Mouse (Mus musculus) hindbrain, embryonic 15.5 days (tissue): ENCODE data around the gene Rbm19. TPM values are rescaled to one million over a fixed set of nuclear protein-coding genes. Genes with fewer than 3 reads are reported as not detected.

Source experiments
- ATAC-seq: fragments of 200-750 bp; cut with Nextera tagmentation; 2 replicates; pipeline ENCODE4 v1.8.0; 2017; ENCODE audit warnings: low read depth, moderate number of reproducible peaks, moderate TSS enrichment; ENCODE audit not compliant: low FRiP score
- H3K27ac ChIP-seq: fragments of 300-500 bp; sonication (generic); replicated peaks from 2 replicates; pipeline ENCODE4 v1.5.1; 2015; ENCODE audit warnings: mild to moderate bottlenecking, inconsistent platforms
- H3K27me3 ChIP-seq: fragments of 300-500 bp; sonication (generic); 2 replicates; pipeline ENCODE4 v1.6.1; 2015; ENCODE audit warnings: control low read depth, inconsistent platforms
- H3K36me3 ChIP-seq: fragments of 300-500 bp; sonication (generic); 2 replicates; pipeline ENCODE4 v1.6.1; 2015; ENCODE audit warnings: control low read depth, inconsistent platforms
- H3K4me1 ChIP-seq: fragments of 300-500 bp; sonication (generic); replicated peaks from 2 replicates; pipeline ENCODE4 v1.6.1; 2015; ENCODE audit warnings: control low read depth, inconsistent platforms
- H3K4me2 ChIP-seq: fragments of 300-500 bp; sonication (generic); 2 replicates; pipeline ENCODE4 v1.6.1; 2015; ENCODE audit warnings: moderate library complexity, mild to moderate bottlenecking, inconsistent platforms
- H3K4me3 ChIP-seq: fragments of 300-500 bp; sonication (generic); 2 replicates; pipeline ENCODE4 v1.5.1; 2015; ENCODE audit warnings: mild to moderate bottlenecking, inconsistent platforms
- H3K9ac ChIP-seq: fragments of 300-500 bp; sonication (generic); 2 replicates; pipeline ENCODE4 v1.6.1; 2015; ENCODE audit warnings: inconsistent platforms
- H3K9me3 ChIP-seq: fragments of 300-500 bp; sonication (generic); 2 replicates; pipeline ENCODE4 v1.6.1; 2016; ENCODE audit warnings: control low read depth, inconsistent platforms
- WGBS: fragments of 180-500 bp; shearing (Covaris S2); methylation state at CpG from one replicate; pipeline ENCODE4 v1.1.7; 2015; 5-methylcytosine and 5-hydroxymethylcytosine counted together
- polyA plus RNA-seq: library from polyadenylated mRNA; unstranded; fragments of >200 nt; fragmentation: Nextera tagmentation; extraction: Ambion mirVana; gene quantifications from 2 replicates; pipeline ENCODE4 v1.2.1, GENCODE M21; 2015

The Rbm19 gene
- polyA plus RNA-seq, 1 experiment from 2014 or later: 19.2 TPM

DNA sequence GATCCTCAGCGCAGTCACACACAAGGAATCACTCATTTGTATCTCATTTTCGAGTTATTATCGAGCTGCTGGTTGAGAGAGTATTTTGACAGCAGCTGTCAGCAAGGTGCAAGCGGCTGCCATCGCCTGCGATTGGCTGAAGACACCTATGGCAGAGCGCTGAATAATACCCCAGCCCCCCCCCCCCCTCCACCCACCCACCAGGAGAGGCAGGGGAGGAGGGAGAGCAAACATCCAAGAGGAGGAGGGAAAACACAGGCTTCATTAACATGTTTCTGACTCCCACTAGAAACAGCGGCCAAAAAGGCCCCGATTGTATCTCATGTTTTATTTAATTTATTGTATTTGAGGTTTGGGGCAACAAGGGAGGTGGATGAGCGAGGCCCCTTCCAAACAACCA is 39.4 kb downstream of the Rbm19 start:
- no peaks in the 10 kb centered on the region for H3K9me3 ChIP-seq
- no peak overlapping the region for H3K4me2 ChIP-seq
- WGBS: 37% methylated on average over 10 of the region's 10 CpGs
- H3K9ac ChIP-seq: no peak overlapping the region
- peaks cover 31% of the 10 kb centered on the region for H3K4me1 ChIP-seq
- no peaks in the 10 kb centered on the region for H3K27me3 ChIP-seq
- no peak for ATAC-seq
- H3K4me3 ChIP-seq: no peak overlapping the region
- peak overlapping the region; percentile 75 for H3K27ac ChIP-seq
- H3K36me3 ChIP-seq: no peaks in the 10 kb centered on the region

DNA sequence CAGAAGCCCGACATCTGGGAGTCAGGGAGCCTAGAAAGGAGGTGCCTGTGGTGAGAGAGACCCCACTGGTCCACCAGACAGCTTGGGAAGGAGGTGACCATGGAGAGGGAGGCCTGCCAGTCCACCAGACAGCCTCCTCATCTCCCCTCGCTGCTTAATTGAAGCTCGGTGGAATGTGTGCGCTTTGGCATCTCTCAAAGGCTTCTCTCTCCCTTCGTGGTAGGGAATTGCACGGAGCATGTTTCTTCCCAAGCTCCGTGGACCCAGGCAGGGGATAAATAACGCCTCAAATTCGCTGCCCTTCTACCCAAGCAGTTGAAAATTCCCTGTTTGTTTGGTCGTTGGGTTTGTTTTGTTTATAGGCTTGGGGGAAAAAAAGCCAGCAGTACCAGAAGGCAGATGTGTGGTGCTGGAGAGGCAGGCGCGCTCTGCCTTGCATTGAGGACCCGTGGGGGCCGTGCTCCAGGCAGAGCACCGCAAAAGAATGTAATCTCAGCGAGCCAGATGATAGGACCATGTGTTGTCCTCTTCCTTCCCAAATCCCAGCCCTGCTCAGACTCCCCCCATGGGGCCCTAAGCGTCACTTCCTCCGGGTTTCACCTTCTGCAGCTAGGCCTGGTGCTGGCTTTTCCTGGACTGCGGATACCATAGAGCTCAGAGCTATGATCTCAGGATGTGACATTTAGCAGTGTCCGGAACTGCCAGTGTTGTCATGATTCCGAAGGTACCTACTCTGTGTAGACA is 40.1 kb downstream of the Rbm19 start:
- Histone ChIP-seq H3K9ac (no peak overlapping the region; the same call in 1 of the 2 replicates), H3K4me1 (peaks cover 31% of the 10 kb centered on the region), H3K36me3 (no peaks in the 10 kb centered on the region), H3K4me3 (no peak overlapping the region), H3K4me2 (no peak overlapping the region), H3K9me3 (no peaks in the 10 kb centered on the region), H3K27me3 (no peaks in the 10 kb centered on the region), H3K27ac (peak overlapping the region; percentile 75)
- ATAC-seq: peak; percentile 36; the same call in 1 of the 2 replicates
- WGBS: 40% methylated on average over 21 of the region's 21 CpGs

DNA sequence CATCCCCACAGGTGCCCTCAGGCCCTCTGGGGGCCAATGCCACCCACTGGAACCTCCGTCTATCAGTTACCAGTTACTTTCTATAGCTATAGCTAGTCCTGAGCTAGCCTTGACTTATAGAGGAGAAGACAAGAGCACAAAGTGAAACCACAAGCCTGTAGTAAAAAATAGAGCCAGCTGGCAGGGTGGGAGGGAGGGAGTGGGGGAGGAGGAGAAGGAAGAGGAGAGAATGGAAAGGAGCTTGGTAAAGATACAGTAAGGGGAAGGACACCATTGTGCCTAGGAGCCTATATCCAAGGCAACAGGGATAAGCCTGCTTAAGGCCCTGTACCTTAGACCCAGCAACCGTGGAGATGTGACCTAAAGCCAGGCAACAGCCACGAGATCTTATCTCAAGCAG is 40.9 kb downstream of the Rbm19 start:
- no peak overlapping the region for H3K4me2 ChIP-seq
- H3K27me3 ChIP-seq: no peaks in the 10 kb centered on the region
- H3K4me3 ChIP-seq: no peak overlapping the region
- H3K27ac ChIP-seq: peak overlapping the region; percentile 75
- peaks cover 31% of the 10 kb centered on the region for H3K4me1 ChIP-seq
- H3K9ac ChIP-seq: no peak overlapping the region
- H3K9me3 ChIP-seq: no peaks in the 10 kb centered on the region
- ATAC-seq: no peak
- WGBS: 80% methylated on average over 3 of the region's 3 CpGs
- no peaks in the 10 kb centered on the region for H3K36me3 ChIP-seq

DNA sequence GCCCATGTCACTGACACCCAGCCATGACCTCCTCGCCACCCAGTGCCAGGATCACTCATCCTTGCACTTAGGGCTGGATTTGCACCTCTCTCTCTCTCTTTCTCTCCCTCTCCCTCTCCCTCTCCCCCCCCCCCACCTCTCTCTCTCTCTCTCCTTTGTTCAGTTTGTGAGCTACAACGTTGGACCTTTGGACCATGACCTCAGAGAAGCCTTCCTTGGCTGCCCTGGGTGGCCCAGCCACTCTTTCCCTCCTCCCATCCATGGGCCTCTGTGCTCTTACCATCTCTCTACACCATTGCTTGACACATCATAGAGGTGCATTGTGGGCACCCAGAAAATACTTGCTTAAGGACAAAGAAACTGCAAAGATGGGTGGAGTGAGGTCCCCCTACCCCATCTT is 42.2 kb downstream of the Rbm19 start:
- no peaks in the 10 kb centered on the region for H3K36me3 ChIP-seq
- 69% methylated on average over 2 of the region's 2 CpGs for WGBS
- no peak overlapping the region for H3K4me3 ChIP-seq
- H3K9ac ChIP-seq: no peak overlapping the region
- no peak overlapping the region for H3K27ac ChIP-seq
- peaks cover 32% of the 10 kb centered on the region for H3K4me1 ChIP-seq
- no peak overlapping the region for H3K4me2 ChIP-seq
- no peaks in the 10 kb centered on the region for H3K27me3 ChIP-seq
- H3K9me3 ChIP-seq: no peaks in the 10 kb centered on the region
- no peak for ATAC-seq

DNA sequence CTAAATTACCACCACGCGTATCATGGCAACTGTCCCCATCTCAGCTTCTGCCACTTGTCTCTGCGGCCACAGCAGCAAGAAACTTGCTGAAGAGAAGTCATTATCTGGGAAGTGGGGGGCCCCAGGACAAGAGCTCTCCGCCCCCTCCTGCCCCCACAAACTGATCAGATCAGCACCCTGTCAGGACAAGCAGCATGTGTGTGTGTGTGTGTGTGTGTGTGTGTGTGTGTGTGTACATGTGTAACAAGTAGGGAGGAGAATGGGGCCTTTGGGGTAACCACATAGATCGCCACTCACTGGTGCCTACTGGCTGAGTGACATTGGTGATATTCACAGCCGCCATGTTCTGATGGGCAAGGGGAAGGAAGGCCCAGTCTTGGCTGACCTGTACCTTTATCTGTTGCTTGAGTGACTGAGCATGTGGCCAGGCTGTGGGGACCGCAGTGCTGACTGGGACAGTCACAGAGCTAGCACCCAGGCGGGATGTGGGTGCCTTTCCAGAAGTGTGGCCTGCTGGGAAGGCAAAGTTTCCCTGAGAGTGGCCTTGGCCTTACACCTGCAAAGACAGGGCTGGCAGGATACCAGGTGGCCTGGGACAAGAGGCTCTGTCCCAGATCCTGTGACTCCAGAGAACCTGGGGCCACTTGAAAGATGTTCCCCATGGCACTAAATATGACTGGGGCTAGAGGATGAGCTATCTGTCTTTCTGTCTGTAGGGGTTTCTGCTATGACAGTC is 44.8 kb downstream of the Rbm19 start:
- no peaks in the 10 kb centered on the region for H3K9me3 ChIP-seq
- no peak overlapping the region for H3K4me3 ChIP-seq
- no peaks in the 10 kb centered on the region for H3K27me3 ChIP-seq
- ATAC-seq: no peak
- H3K36me3 ChIP-seq: no peaks in the 10 kb centered on the region
- no peak overlapping the region for H3K27ac ChIP-seq
- WGBS: 86% methylated on average over 8 of the region's 8 CpGs
- no peak overlapping the region for H3K9ac ChIP-seq
- no peak overlapping the region for H3K4me2 ChIP-seq
- peaks cover 25% of the 10 kb centered on the region for H3K4me1 ChIP-seq

DNA sequence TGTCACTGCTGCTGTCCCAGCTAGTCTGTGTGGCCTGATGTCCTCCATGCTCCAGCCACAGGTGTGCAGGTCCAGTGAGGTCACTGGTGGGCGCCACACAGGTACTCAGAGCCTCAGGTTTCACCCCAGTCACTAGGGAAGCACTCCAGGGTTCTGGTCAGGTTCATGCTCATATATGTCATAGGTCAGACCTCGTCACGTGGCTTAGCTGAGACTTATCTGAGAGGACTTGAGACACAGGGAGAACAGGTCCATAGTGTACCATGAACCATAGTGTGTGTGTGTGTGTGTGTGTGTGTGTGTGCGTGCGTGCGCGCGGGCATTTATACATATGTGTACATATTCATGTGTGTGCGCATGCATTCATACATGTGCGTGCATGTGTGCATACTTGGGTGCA is 46.4 kb downstream of the Rbm19 start:
- H3K4me1 ChIP-seq: peaks cover 13% of the 10 kb centered on the region; the same call in 1 of the 2 replicates

DNA sequence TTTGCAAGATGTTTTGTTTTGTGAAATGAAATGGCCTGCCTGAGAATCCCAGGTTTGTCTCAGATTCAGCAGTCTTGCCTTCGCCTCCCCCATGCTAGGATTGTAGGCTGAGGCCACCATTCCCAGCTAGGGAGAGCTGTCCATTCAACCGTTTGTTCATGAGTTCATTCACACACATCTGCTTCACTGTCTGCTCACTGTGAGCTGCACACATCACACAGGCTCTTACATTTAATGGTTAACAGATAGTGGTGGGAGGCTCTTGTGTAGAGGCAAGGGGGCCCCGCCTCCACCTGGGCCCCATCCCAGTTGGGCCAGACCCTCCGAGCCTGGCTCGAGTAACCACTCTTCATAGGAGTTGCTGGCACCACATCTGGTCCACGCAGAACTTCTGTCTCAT is 47.2 kb downstream of the Rbm19 start:
- 66% methylated on average over 6 of the region's 6 CpGs for WGBS

More for the DNA sequence above, 46.4 kb downstream of the Rbm19 start:
- ATAC-seq: no peak
- Histone ChIP-seq H3K27me3 (no peaks in the 10 kb centered on the region), H3K9me3 (no peaks in the 10 kb centered on the region), H3K9ac (no peak overlapping the region), H3K36me3 (no peaks in the 10 kb centered on the region), H3K4me2 (no peak overlapping the region), H3K27ac (no peak overlapping the region), H3K4me3 (no peak overlapping the region)
- 98% methylated on average over 10 of the region's 10 CpGs for WGBS

DNA sequence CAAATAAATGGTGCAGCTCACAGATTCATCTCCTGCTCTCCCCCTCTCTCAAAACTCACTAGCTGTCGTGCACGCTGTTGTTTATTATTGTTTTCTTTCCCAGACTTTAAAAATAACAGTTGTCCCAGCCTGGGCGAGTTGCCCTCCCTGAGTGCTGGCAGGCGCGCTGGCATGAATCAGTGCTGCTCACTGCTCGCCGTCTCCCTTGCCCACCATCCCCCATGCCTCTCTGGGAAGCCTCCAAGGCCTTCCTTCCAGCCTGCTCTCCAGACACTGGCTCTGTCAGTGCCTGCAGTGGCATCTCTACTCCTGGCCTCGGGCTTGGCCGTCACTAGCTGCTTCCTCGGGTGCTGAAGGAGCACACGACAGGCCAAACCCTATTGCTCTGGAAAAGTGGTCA is 48.2 kb downstream of the Rbm19 start:
- 62% methylated on average over 11 of the region's 11 CpGs for WGBS
- peaks cover 13% of the 10 kb centered on the region; the same call in 1 of the 2 replicates for H3K4me1 ChIP-seq
- peak; percentile 55; the same call in 1 of the 2 replicates for ATAC-seq
- H3K36me3 ChIP-seq: no peaks in the 10 kb centered on the region
- no peaks in the 10 kb centered on the region for H3K27me3 ChIP-seq
- H3K4me2 ChIP-seq: no peak overlapping the region
- H3K4me3 ChIP-seq: no peak overlapping the region
- H3K27ac ChIP-seq: 0 out of 2 replicates have a peak overlapping the region, but pooled peaks have one; percentile 14
- no peak overlapping the region for H3K9ac ChIP-seq
- H3K9me3 ChIP-seq: no peaks in the 10 kb centered on the region

More for the DNA sequence above, 47.2 kb downstream of the Rbm19 start:
- Histone ChIP-seq H3K27me3 (no peaks in the 10 kb centered on the region), H3K27ac (no peak overlapping the region), H3K4me3 (no peak overlapping the region), H3K4me1 (peaks cover 13% of the 10 kb centered on the region; the same call in 1 of the 2 replicates), H3K9me3 (no peaks in the 10 kb centered on the region), H3K4me2 (no peak overlapping the region), H3K9ac (no peak overlapping the region), H3K36me3 (no peaks in the 10 kb centered on the region)
- ATAC-seq: no peak

DNA sequence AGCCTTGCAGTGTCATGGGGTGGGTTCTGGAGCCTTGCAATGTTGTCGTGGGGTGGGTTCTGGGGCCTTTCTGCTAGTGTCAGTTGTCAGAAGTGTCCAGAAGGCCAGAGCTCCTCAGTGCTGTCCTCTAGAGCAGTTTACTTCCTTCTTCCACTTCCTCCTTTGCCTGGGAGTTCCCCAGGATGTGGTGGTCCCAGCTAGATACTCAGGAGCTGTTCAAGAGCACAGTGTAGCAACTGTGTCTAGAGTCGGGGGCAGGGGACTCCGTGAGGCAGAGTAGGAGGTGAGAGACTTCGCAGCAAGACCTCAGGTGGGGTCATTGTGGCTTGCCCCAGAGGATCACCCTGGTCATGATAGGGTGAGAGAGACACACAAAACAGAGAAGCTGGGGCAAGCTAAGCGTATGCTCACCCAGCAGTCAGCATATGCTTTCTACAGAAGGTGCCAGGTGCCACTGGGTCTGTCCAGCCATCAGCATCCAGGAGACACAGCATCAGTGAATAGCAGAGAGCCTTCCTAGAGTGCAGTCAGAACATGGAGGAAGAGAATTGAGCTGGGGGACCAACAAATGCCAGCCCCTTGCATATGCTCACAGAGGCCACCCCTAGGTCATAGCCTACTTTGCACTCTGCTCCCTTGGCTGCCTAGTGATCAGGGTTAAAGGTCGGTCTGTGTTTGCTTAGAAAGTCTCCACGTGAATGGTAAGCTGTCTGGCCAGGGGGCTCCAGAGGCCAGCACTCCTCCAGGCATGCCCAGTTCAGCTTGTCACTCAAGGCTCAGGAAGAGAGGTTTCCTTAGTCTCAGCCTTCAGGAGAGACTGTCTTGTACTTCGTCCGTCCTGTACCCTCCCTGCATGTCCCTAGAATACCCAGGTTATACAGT is 49.0 kb downstream of the Rbm19 start:
- ATAC-seq: no peak
- H3K9me3 ChIP-seq: no peaks in the 10 kb centered on the region
- no peak overlapping the region for H3K9ac ChIP-seq
- no peaks in the 10 kb centered on the region for H3K36me3 ChIP-seq
- H3K27me3 ChIP-seq: no peaks in the 10 kb centered on the region
- peaks cover 13% of the 10 kb centered on the region; the same call in 1 of the 2 replicates for H3K4me1 ChIP-seq
- no peak overlapping the region for H3K4me3 ChIP-seq
- WGBS: 66% methylated on average over 9 of the region's 9 CpGs
- no peak overlapping the region for H3K27ac ChIP-seq
- no peak overlapping the region for H3K4me2 ChIP-seq

DNA sequence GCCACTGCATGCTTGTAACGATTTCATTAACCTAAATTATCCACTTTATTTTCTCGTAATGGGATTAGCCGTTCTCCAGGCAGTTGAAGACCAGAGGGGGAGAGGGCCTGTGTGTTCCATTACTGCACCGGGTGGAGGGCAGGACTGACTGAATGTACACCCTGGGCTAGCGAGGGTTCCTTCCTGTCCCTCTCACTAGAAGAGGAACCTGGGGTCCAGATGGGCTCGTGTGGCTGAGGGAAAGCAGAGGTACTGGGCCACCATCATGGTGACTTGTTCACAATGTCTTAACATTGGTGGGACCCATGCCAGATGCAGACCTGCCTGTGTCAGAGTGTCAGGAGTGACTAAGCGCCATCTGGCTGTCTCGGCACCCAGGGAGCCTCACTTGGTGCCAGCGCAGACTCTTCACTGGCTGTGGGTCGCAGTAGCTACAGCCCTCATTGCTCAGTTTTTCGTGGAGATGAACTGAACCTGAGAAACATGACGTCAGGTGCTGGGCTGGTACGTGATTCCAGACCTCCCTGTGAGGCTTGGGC is 51.6 kb downstream of the Rbm19 start:
- no peak for ATAC-seq
- H3K27ac ChIP-seq: no peak overlapping the region
- H3K36me3 ChIP-seq: no peaks in the 10 kb centered on the region
- no peak overlapping the region for H3K4me2 ChIP-seq
- H3K4me3 ChIP-seq: no peak overlapping the region
- H3K9ac ChIP-seq: no peak overlapping the region
- no peaks in the 10 kb centered on the region for H3K9me3 ChIP-seq
- 63% methylated on average over 13 of the region's 13 CpGs for WGBS
- no peaks in the 10 kb centered on the region for H3K27me3 ChIP-seq
- H3K4me1 ChIP-seq: peaks cover 25% of the 10 kb centered on the region

DNA sequence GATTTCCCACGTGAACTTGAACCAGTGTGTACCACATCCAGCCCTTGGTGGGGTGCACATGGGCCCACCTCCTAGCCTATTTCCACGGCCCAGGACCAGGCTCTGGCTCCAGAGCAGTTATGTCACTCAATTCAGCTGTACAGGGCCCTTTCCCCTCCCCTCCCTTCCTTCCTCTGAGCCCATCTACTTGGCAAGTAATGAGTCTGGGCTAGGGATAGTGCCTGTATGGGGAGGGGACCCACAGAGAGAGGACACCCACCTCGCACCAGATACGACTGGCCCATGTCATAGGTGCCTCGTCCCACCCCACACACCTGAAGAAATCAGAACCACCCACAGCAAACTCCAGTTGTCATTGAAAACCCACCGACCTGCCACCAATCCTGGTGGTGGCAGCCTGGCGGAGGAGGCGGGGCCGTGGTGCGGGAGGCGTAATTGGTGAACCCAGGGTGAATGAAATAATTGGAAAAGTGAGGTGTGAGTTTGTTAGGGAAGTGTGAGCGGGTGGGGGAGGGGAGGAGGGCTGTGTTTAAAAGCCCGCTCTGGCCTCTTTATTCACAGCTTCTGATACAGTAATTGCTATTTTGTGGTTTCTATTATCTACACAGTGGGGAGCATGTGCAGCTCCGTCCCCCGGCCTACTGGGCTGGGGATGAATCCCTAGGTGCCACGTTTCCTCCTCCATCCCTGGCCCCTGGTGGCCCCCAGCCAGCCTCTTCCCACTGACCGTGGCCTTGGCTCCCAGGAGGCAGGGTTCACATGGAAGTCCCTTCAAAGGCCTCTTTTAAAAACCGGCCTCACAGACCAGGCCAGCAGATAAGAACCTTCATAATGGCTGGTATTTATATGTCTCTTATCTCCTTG is 55.8 kb downstream of the Rbm19 start:
- H3K36me3 ChIP-seq: no peaks in the 10 kb centered on the region
- H3K9ac ChIP-seq: no peak overlapping the region
- WGBS: 58% methylated on average over 18 of the region's 18 CpGs

More for the DNA sequence above, 55.8 kb downstream of the Rbm19 start:
- H3K4me3 ChIP-seq: no peak overlapping the region
- ATAC-seq: no peak
- no peaks in the 10 kb centered on the region for H3K27me3 ChIP-seq
- no peak overlapping the region for H3K4me2 ChIP-seq
- H3K27ac ChIP-seq: peak overlapping the region; percentile 62
- no peaks in the 10 kb centered on the region for H3K9me3 ChIP-seq
- peaks cover 34% of the 10 kb centered on the region for H3K4me1 ChIP-seq
